Mouse (Mus musculus) right cerebral cortex, adult 2 months (tissue): ENCODE data around the gene Serpina16.

Experiments
- DNase-seq, 2 experiments: peaks; one replicate each; pipeline ENCODE4 v3.0.0; 2021 to 2022; ENCODE audit warnings: low spot score in 2 of 2

Serpina16 gene

GRCm38 (mm10) chr12:103656848-103657626, 18.9 kb downstream of the Serpina16 start, which contains the start of gene Serpina6:
Serpina6 (minus strand) TSS chr12:103657212.
- no peak for DNase-seq

- DNase-seq, result no peak
Observed at GRCm38 (mm10) chr12:103655123-103656044, 20.6 kb downstream of the Serpina16 start.

GRCm38 (mm10) chr12:103653836-103654235, 22.1 kb downstream of the Serpina16 start:
- DNase-seq, result no peak

GRCm38 (mm10) chr12:103646314-103646713, 29.6 kb downstream of the Serpina16 start:
- DNase-seq, result no peak

- DNase-seq, result no peak
Observed at GRCm38 (mm10) chr12:103644601-103645000, 31.3 kb downstream of the Serpina16 start.

- DNase-seq, result no peak
Observed at GRCm38 (mm10) chr12:103643818-103644217, 32.1 kb downstream of the Serpina16 start.

GRCm38 (mm10) chr12:103643336-103643735, 32.6 kb downstream of the Serpina16 start:
- DNase-seq, result peak; percentile 88 to 90

- DNase-seq, result no peak
Observed at GRCm38 (mm10) chr12:103635846-103636245, 40.1 kb downstream of the Serpina16 start.

- DNase-seq, result no peak
Observed at GRCm38 (mm10) chr12:103634430-103634829, 41.5 kb downstream of the Serpina16 start.

GRCm38 (mm10) chr12:103631203-103631612, 44.7 kb downstream of the Serpina16 start, which contains the start of gene Serpina10:
Serpina10 (minus strand) TSS chr12:103631444.
- no peak for DNase-seq
